Mouse (Mus musculus) liver, embryonic 14.5 days (tissue): ENCODE measurements around the gene Oit3.

ENCODE experiments used
- CTCF ChIP-seq: IDR thresholded peaks from 2 replicates; pipeline ENCODE4 v1.5.1; 2016; ENCODE audit warnings: antibody characterized with exemption, low read depth, control low read depth
- EP300 ChIP-seq: IDR thresholded peaks from 2 replicates; pipeline ENCODE4 v1.6.1; 2016; ENCODE audit warnings: antibody characterized with exemption, low read depth

GRCm38 (mm10) chr10:59408499-59408898 lies 33.1 kb downstream of the Oit3 start:
- no peak for TF ChIP-seq CTCF
- no peak for TF ChIP-seq EP300
